Mouse (Mus musculus): Measurements from ENCODE around the gene Aldh1a2.

Aldh1a2 gene

DNA sequence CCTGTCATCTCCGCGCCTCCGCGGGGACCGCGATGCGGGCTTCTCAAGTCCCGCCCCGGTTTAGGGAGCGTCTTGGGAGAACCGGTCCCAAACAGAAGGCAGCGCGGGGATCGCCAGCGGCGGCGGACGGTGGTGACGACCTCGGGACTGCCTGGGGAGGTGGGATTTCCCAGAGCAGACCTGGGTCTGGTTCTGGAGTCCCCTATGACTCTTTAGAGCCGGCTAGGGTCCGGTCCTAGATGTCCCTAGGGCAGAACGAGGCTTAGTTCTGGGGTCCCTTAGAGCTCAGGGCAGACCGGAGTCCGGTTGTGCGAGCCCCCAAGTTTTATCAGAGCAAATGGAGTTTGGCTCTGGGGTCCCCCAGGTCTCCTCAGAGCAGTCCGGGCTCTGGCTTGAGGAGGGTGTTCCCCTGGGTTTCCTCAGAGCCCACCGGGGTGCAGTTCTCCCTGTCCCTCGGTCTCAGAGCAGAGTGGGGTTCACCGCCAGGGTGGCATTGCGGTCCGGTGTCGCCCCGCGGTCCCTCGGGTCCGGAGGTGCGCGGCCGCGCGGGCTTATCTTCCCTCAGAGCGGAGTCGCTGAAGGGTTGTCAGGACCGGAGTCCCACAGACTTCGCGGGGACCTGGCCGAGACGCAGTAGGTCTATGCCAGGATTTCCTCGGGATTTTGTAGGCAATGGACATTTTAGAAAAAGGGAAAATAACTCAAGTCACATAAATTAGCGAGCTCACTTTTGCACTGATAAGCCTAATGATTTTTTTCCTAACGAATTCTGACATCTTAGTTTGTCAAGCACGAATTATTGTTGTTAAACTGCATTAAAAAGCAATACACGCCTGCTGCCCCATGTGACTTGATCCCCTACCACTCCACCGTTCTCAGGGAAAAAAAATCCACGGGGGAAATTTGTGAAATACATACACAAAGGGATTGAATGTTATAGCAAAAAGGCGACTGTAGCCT, 727 bp downstream of the Aldh1a2 start:
- DNase-seq, result peak; percentile 14

DNA sequence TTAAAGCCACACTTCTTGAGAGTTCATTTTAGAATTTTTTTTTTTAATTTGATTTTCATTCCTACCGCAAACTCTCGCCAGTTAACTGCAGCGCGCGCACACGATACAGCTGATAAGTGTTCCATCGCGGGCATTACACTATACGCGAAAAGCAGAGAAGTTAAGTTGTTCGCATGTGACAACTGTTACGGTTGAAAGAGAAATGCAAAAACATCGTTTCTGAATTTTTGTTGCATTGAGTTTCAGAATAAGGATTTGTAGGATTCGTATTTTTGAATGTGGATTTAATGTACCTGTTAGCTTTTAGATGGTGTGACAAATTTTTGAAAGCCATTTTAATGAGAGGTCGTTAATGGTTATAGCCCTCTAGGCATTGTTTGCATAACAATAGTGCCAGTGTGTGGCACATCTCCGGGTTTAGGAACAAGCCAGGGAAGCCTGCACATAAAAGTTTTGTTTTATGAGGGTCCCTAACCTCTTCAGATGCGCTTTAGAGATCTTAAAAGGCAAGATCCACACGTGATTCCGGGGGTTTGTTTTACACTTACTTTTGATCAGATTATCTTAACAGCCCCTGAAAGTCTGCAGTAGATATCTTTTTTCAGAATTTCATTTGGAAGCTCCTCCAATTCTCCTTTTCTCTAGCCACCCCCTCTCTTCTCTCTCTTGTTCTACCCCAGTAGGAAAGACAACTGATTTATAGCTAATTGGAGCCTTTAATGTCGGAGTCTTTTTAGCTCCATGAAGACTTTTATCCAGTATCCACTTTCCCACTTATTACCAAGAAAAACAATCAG, 1.6 kb downstream of the Aldh1a2 start:
- no peak for DNase-seq

GRCm38 (mm10) chr9:71217793-71218095, 2.2 kb downstream of the Aldh1a2 start:
- DNase-seq, result no peak

DNA sequence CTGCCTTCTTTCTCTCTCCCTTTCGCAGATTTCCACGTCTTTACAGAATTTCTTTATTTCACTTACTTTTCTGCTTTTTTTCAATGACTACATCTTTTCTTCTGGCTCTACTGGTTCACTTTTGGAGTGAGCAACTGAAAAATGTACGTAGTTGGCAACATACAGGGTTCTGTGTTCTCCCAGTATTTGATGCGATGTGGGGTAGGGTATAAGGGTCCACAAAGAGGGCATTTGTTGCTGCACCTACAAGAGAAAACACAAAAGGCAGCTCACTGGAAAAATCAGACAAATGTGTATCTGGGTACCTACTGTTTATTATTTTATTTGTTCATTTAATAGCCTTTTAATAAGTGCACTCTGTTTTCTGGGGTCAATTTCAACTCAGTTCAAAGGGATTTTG, 3.6 kb downstream of the Aldh1a2 start:
- no peak for DNase-seq

- no peak for DNase-seq
These were observed 4.8 kb downstream of the Aldh1a2 start for GRCm38 (mm10) chr9:71220401-71220800.

DNA sequence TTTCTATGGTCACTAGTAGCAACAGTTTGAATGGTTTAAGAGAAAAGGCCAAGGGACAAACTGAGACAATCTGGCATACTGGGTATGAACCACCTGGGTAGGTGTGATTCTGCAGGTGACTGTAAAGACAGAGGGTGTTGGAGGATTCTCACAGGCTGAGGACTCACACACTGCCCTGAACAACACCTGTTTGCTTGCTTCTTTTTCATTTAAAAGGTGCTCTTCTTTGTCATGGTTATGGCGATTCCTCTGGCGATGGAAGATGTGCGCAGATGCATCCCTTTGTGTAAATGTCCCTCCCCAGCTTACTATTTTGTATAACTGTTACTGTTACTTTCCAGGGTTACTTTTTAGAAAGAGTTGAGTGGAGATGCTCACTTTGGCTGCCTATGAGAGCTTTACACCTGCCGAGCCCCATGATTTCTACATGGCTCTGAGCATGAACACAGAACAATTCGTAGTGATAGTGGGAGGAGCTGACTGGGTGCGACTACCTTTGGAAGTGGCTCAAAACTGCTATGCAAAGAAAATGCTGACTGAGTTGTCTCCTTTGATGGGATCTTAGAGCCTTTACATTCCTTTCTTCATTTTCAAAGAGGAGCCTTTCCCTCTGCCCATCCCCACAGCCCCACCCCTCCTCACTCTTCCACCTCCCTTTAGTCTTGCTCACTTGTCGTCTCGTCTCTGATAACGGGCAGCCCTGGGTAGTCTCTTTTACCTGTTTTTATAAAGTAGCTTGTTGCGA, 11.8 kb downstream of the Aldh1a2 start:
- DNase-seq, result no peak

DNA sequence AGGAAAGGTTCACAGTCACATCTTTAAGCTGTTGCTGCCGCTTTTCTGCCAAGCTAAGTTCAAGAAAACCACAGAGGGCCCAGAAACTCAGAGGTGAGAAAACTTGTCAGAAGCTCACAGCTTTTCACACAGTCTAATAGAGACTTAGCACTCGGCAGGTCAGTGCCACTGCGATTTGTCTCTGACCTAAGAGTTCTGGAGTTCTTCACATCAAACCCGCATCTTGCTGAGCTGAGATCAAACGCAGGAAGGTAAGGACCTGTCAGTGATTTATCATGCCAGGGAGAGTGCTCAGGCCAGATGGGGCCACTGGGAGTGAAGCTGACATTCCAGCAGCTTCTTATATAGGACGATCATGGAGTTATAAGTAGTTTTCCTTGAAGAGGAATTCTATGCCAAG, 14.4 kb downstream of the Aldh1a2 start:
- DNase-seq, result no peak

- no peak for DNase-seq
These were observed 21.0 kb downstream of the Aldh1a2 start for GRCm38 (mm10) chr9:71236540-71236939.

DNA sequence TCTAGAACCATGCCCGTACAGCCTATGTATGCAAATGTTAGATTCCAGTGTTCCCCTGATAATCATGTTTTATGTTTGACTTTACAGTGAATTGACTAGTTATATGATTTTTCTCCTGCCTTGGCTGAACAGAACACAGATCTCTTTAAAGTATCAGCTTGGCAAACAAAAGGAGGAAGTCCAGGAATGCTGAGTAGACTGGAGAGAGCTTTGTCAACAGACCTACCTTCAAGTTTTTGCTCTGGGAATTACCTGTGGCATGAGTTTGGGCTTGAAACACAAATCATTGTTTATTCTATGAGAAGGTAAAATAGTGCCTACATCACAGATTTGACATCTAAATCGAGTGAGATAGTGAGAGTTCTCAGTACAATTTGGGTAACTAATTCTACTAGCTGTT, 24.3 kb downstream of the Aldh1a2 start:
- no peak for DNase-seq

DNA sequence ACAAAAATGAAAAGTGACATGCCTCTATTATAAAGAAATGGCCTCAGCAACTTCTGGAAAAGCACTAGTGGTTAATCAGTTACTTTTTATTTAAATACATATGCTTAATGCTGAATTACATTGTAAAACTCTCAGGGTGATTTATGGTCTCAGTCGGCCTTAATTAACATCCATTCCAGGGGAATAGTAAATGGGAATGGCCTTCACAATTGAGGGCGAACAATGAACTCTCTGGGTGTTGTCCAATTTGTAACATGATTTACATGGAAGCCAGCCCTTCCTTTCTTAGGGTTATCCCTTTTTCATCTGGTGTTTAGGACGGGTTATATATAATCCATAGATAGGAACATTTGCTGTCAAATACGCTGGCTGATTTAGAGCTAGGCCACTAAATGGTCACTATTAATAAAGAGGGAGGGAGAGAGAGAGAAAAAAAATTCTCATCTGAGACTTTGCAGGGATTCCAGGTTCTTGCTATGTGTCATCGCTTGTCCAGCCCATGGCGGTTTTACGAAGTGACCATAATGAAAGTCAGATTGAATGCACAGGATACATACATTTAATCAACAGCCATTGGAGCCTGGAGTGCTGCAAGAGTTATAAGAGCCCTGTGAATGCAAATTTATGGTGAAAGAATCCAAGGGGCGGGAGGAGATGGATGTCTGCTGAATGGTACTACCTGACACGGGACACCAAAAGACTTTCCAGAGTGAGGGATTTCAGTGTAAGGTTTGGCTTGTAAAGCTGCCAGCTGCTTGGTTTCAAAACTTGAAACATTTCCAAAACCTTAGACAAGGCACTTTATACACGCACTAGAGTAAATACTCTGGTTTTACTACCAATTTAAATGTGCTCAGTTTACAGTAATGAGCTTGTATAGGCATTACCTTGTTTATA, 26.2 kb downstream of the Aldh1a2 start:
- no peak for DNase-seq

DNA sequence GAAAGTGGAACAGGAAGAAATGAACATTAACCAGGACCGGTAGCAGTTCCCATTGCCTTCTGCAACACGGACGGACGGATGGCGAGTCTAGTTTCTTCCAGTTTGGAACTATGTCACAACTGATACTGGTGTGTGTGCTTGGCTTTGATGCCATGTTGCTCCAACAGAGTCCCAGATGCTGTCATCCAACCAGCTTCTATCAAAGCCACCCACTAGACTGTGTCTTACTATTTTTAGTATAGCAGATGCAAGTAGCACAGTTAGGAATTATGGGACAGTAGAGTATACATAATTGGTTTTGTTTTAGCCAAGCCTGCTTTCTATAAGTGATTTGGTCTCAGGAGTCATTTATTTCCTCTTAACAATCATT, 26.8 kb downstream of the Aldh1a2 start:
- no peak for DNase-seq

DNA sequence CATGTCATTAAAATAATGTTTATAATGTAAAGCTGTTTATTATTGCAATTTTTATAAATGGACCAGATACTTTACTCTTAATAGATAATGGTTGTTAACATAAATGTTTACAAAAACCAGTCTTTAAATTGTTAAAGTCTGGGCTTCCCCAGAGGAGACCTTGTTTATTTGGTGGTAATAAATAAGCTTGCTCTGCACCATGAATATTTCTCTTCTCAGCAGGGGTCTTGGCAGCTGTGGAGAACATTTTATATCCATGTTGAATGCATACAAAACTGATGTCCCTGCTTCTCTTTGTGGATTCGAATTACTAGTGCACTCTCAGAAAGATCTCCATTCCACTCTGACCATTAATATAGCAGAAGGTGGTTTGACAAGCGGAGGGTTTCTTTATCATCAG, 38.8 kb downstream of the Aldh1a2 start:
- DNase-seq, result no peak

DNA sequence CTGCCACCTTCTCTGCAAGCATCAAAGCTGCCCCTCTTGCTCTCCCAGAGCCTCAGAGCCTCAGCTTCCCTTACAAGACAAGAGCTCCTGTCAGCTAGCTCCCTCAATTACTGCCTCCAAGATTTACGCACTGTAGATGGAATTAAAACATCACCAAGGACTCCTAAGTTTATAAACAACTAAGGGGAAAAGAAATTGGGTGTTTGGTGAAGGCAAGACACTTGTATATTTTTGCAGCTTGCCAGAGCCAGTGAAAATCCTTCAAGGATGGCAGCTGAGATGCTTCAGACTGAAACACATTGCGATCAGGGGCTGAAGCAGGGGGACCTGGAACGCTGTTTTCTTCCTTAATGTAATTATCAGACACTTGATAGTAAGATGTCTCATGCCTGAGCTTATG, 47.1 kb downstream of the Aldh1a2 start:
- no peak for DNase-seq

GRCm38 (mm10) chr9:71269711-71270110, 54.1 kb downstream of the Aldh1a2 start:
- DNase-seq, result no peak

DNA sequence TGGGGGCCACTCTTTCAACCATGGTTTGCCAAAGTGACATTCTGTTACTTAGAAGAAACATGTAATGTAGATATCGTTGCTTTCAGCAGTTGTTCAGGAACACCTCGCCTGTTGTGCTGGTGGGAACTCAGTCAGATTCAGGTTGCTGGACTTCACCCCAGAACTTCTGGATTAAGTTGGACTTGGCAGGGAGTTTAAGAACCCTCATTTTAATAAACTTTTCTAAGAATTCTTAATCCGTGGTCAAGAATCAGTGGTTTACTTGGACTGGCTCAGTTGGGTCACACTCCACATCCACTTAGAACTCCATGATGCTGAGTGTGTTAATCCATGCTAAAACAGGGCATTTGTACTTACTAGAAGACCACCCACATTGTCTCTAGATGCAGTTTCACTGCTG, 54.6 kb downstream of the Aldh1a2 start:
- no peak for DNase-seq

DNA sequence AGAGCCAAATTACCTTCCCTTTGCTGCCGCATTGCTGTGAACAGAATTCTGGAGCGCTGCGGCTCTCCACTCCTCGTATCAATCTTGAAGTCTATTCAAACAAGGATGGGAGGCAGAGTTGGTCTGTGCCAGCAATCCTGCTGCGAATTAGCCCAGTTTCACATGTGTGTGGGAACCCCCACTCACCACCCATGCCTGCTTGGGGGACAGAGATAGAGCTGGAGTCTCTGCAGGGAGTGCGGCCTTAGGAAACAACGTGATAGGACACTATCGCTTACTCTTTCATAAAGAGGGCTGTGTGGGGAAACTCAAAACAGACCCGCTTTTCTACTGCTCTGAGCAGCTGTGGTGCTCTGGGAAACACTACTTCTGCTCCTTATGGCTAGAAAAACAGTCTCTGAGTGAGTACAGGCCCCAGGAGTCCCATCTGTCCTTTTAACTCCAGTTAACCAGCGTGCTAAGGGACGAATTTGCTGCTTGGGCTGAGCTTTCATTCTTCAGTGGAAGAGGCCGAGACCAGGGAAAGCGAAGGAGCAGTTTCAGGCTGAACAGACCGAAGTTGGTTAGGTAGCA, 60.6 kb downstream of the Aldh1a2 start:
- DNase-seq, result no peak

GRCm38 (mm10) chr9:71278741-71279140, 63.2 kb downstream of the Aldh1a2 start:
- DNase-seq, result no peak

- DNase-seq, result no peak
These were observed 67.6 kb downstream of the Aldh1a2 start for GRCm38 (mm10) chr9:71283156-71283555.

DNA sequence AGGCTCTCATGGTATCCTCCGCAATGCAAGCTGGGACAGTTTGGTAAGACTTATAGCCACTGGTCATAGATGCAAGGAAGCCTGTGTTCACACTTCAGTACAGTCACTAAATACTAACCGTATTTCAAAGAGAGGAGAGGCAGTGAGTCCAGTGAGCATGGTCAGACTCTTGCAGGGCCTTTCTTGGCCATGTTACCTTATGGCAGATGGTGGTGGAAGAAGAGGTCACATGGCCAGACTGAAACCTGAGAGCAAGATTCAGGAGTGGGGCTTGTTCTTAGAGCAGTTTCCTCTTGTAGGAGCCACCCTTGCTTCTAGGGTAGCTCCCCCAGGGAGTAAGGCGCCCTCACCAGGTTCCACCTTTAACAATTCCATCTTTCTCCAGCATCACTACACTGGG, 69.6 kb downstream of the Aldh1a2 start:
- no peak for DNase-seq

DNA sequence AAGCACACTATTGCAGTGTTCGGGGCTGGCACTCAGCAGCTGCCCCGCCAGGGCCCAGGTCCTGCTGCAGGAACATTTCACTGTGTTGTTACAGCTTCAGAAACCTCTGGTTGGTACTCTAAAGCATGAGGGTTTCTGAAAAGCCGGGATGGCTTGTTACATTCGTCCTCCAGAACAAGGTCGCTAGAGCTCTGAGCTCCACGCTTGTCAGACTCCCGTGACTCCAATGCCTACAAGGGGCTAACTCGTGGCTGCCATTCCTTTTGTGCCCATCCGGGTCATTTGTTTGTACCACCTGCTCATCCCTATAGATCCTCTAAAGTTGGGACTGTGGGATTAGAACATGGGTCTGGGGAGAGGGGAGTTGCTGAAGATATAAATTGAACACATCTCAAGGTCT, 70.8 kb downstream of the Aldh1a2 start:
- no peak for DNase-seq

- no peak for DNase-seq
These were observed 73.1 kb downstream of the Aldh1a2 start for GRCm38 (mm10) chr9:71288738-71289137.

DNA sequence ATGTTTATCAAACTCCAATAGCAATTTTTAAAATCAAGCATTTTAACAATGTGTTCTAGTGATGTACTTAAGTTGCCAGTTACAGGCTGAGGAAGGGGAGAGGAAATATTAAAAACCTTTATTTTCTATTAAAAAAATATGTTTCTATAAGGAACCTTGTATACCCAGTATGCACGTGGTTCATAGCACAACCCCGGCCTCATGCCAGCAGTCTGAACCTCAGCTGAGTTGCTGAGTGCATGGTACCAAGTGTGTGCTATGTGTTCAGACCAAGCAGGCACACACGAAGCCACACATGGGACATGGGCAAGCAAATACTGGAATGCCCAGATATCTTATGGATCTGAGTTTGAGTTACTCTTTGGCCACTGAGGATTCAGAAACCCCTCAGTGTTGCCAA, 74.2 kb downstream of the Aldh1a2 start:
- DNase-seq, result no peak
